Mouse (Mus musculus): ENCODE results near the gene Whrn. TPM values are rescaled to one million over a fixed set of nuclear protein-coding genes. Genes with fewer than 3 reads are reported as not detected.

Gene Whrn
- polyA plus RNA-seq, 1 experiment from 2014 or later, result 8.0 TPM

DNA sequence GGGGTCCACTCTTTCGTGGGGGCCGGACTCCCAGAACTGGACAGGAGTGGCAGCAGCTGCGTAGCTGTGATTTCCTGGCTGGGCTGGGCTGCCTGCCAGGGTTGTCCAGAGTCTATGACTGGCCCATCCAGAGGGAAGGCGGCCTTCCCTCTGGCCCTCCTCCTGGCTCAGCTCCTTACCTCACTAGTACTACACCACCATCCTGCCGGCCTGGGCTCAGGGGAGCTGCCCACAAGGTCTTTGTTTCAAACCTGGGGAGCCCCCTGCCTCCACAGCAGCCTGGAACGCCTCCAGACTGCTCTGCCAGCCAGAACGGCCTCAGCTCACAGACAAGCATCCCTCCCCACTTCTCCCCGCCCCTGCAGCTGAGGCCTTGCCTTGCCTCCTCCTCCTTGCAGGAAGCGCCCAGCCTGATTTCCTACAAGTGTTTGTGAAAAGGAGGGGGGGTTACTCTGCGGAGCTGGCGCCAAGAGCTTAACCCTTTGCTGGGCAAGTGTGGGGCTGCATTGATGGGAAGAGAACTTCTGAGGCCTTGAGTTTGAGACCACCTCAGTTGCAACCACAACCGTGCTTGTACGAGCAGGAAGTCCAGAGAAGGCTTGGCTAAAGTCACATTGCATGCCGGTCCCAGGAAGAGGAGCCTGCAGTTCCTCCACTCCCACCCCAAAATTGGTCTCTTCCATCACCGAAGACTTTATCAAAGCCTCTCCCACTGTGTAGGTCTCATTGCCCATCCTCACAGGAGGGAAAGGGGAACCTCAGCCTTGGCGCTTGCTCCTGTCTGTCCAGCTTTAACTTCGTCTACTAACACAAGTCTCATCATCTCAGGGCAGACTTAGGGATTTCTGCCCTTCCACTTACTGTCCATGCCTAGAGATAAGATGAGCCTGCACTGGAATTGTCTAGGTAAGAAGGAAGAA is 92.5 kb downstream of the Whrn start, which contains the start of gene Akna:
Gene Akna, minus strand, starts transcription at position 315 of the 920 bp plus-strand sequence.
- H3K4me1 ChIP-seq (ENCODE audit: control insufficient read depth, insufficient read depth, low read length), result peaks cover 3% of the 10 kb centered on the region; the same call in 1 of the 2 replicates
- peak within 1 kb of the TSS; percentile 62; the same call in 1 of the 2 replicates for H3K27ac ChIP-seq (ENCODE audit: low read depth, low read length)
- H3K27me3 ChIP-seq (ENCODE audit: control insufficient read depth, insufficient read depth, low read length), result no peaks in the 10 kb centered on the region; the same call in 1 of the 2 replicates
- WGBS, result 24% methylated on average over 16 of the region's 17 CpGs
- no peaks in the 10 kb centered on the region for H3K36me3 ChIP-seq (ENCODE audit: control insufficient read depth, insufficient read depth, low read length)
- ATAC-seq (ENCODE audit: insufficient read depth, low FRiP score, low TSS enrichment) (peak; percentile 71), DNase-seq (ENCODE audit: low spot score) (peak; percentile 77)
- no peaks in the 10 kb centered on the region for H3K9me3 ChIP-seq (ENCODE audit: control insufficient read depth, low read length)
- peak within 1 kb of the TSS; percentile 56 for H3K9ac ChIP-seq (ENCODE audit: low read length)
- H3K4me3 ChIP-seq (ENCODE audit: low read depth, low read length), result peak within 1 kb of the TSS; percentile 16
- H3K4me2 ChIP-seq (ENCODE audit: low read depth), result peak within 1 kb of the TSS; percentile 33

GRCm38 (mm10) chr4:63402558-63402957 is 93.2 kb downstream of the Whrn start:
- peak overlapping the region; percentile 62; the same call in 1 of the 2 replicates for H3K27ac ChIP-seq (ENCODE audit: low read depth, low read length)
- peak overlapping the region; percentile 16; the same call in 1 of the 2 replicates for H3K4me3 ChIP-seq (ENCODE audit: low read depth, low read length)
- H3K9me3 ChIP-seq (ENCODE audit: control insufficient read depth, low read length), result no peaks in the 10 kb centered on the region
- ATAC-seq (ENCODE audit: insufficient read depth, low FRiP score, low TSS enrichment) (no peak), DNase-seq (ENCODE audit: low spot score) (no peak)
- H3K4me1 ChIP-seq (ENCODE audit: control insufficient read depth, insufficient read depth, low read length), result peaks cover 3% of the 10 kb centered on the region; the same call in 1 of the 2 replicates
- H3K4me2 ChIP-seq (ENCODE audit: low read depth), result peak overlapping the region; percentile 33
- H3K36me3 ChIP-seq (ENCODE audit: control insufficient read depth, insufficient read depth, low read length), result no peaks in the 10 kb centered on the region
- no peaks in the 10 kb centered on the region for H3K27me3 ChIP-seq (ENCODE audit: control insufficient read depth, insufficient read depth, low read length)
- peak overlapping the region; percentile 56 for H3K9ac ChIP-seq (ENCODE audit: low read length)
- 62% methylated on average over 6 of the region's 6 CpGs for WGBS

DNA sequence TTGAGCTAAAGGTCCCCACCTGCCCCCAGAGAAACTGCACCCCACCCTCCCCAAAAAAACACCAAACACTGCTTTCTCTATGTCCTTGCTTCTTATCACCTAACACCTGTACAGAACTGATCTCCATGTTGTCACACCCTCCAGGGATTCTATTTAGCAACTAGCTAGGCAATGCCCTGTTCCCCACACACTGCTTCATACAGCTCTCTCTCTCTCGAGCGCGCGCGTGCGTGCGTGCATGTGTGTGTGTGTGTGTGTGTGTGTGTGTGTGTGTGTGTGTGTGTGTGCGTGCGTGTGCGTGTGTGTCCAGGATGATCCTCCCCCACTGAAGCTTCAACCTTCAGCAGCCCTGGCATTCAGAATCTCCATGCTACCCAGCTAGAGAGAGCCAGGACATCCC is 93.7 kb downstream of the Whrn start:
- DNase-seq (ENCODE audit: low spot score) (no peak), ATAC-seq (ENCODE audit: insufficient read depth, low FRiP score, low TSS enrichment) (no peak)
- Histone ChIP-seq H3K9ac (ENCODE audit: low read length) (peak overlapping the region; percentile 56; the same call in 1 of the 2 replicates), H3K27ac (ENCODE audit: low read depth, low read length) (no peak overlapping the region), H3K36me3 (ENCODE audit: control insufficient read depth, insufficient read depth, low read length) (no peaks in the 10 kb centered on the region), H3K4me3 (ENCODE audit: low read depth, low read length) (no peak overlapping the region), H3K27me3 (ENCODE audit: control insufficient read depth, insufficient read depth, low read length) (no peaks in the 10 kb centered on the region), H3K9me3 (ENCODE audit: control insufficient read depth, low read length) (no peaks in the 10 kb centered on the region), H3K4me1 (ENCODE audit: control insufficient read depth, insufficient read depth, low read length) (peaks cover 3% of the 10 kb centered on the region; the same call in 1 of the 2 replicates), H3K4me2 (ENCODE audit: low read depth) (no peak overlapping the region)
- 93% methylated on average over 9 of the region's 10 CpGs for WGBS

- WGBS, result 91% methylated on average over 6 of the region's 6 CpGs
- Histone ChIP-seq H3K27me3 (ENCODE audit: control insufficient read depth, insufficient read depth, low read length) (no peaks in the 10 kb centered on the region), H3K9me3 (ENCODE audit: control insufficient read depth, low read length) (no peaks in the 10 kb centered on the region), H3K9ac (ENCODE audit: low read length) (no peak overlapping the region), H3K4me1 (ENCODE audit: control insufficient read depth, insufficient read depth, low read length) (peaks cover 3% of the 10 kb centered on the region; the same call in 1 of the 2 replicates), H3K4me2 (ENCODE audit: low read depth) (no peak overlapping the region), H3K36me3 (ENCODE audit: control insufficient read depth, insufficient read depth, low read length) (no peaks in the 10 kb centered on the region), H3K4me3 (ENCODE audit: low read depth, low read length) (no peak overlapping the region), H3K27ac (ENCODE audit: low read depth, low read length) (no peak overlapping the region)
- ATAC-seq (ENCODE audit: insufficient read depth, low FRiP score, low TSS enrichment) (no peak), DNase-seq (ENCODE audit: low spot score) (no peak)
These were observed 94.2 kb downstream of the Whrn start for GRCm38 (mm10) chr4:63401620-63402019.

- no peak overlapping the region for H3K9ac ChIP-seq (ENCODE audit: low read length)
- H3K4me3 ChIP-seq (ENCODE audit: low read depth, low read length), result no peak overlapping the region
- H3K4me2 ChIP-seq (ENCODE audit: low read depth), result no peak overlapping the region
- no peaks in the 10 kb centered on the region for H3K27me3 ChIP-seq (ENCODE audit: control insufficient read depth, insufficient read depth, low read length)
- no peak overlapping the region for H3K27ac ChIP-seq (ENCODE audit: low read depth, low read length)
- WGBS, result 87% methylated on average over 18 of the region's 18 CpGs
- no peak for ATAC-seq (ENCODE audit: insufficient read depth, low FRiP score, low TSS enrichment)
- peaks cover 3% of the 10 kb centered on the region; the same call in 1 of the 2 replicates for H3K4me1 ChIP-seq (ENCODE audit: control insufficient read depth, insufficient read depth, low read length)
- DNase-seq (ENCODE audit: low spot score), result no peak
- no peaks in the 10 kb centered on the region for H3K36me3 ChIP-seq (ENCODE audit: control insufficient read depth, insufficient read depth, low read length)
- H3K9me3 ChIP-seq (ENCODE audit: control insufficient read depth, low read length), result no peaks in the 10 kb centered on the region
These were observed 95.1 kb downstream of the Whrn start for GRCm38 (mm10) chr4:63400541-63401306.

DNA sequence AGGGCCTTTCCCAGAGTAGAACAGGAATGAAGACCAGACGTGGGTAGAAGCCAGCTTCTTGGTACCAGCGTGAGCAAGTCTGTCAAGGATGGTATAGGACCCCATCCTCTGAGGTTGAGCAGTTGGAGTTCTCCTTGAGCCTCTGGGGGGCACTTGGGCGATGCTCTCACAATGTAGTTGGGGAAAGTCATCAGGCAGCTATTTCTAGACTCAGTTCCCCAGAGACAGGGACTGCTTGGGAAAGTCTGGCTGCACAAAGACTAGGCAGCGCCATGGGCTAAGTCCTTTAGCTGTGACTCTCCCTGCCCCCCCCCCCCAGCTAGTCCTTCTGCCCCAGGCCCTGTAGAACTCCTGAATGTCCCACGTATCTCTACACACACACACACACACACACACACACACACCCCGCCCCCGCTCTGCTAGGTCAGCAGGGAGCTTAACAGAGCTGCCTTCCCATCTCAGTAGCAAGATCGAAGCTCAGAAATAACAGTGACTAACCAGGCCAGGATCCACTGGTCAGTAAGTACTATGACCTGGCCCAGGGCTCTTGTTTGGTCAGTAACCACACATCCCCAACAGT is 96.0 kb downstream of the Whrn start:
- Histone ChIP-seq H3K27ac (ENCODE audit: low read depth, low read length) (no peak overlapping the region), H3K9ac (ENCODE audit: low read length) (no peak overlapping the region), H3K36me3 (ENCODE audit: control insufficient read depth, insufficient read depth, low read length) (no peaks in the 10 kb centered on the region), H3K4me1 (ENCODE audit: control insufficient read depth, insufficient read depth, low read length) (peaks cover 3% of the 10 kb centered on the region; the same call in 1 of the 2 replicates), H3K4me3 (ENCODE audit: low read depth, low read length) (no peak overlapping the region), H3K27me3 (ENCODE audit: control insufficient read depth, insufficient read depth, low read length) (no peaks in the 10 kb centered on the region), H3K9me3 (ENCODE audit: control insufficient read depth, low read length) (no peaks in the 10 kb centered on the region), H3K4me2 (ENCODE audit: low read depth) (no peak overlapping the region)
- WGBS, result 61% methylated on average over 8 of the region's 8 CpGs
- no peak for ATAC-seq (ENCODE audit: insufficient read depth, low FRiP score, low TSS enrichment)
- no peak for DNase-seq (ENCODE audit: low spot score)

- H3K4me2 ChIP-seq (ENCODE audit: low read depth), result no peak overlapping the region
- H3K9me3 ChIP-seq (ENCODE audit: control insufficient read depth, low read length), result no peaks in the 10 kb centered on the region
- no peak for ATAC-seq (ENCODE audit: insufficient read depth, low FRiP score, low TSS enrichment)
- H3K9ac ChIP-seq (ENCODE audit: low read length), result no peak overlapping the region
- H3K27me3 ChIP-seq (ENCODE audit: control insufficient read depth, insufficient read depth, low read length), result no peaks in the 10 kb centered on the region
- H3K36me3 ChIP-seq (ENCODE audit: control insufficient read depth, insufficient read depth, low read length), result no peaks in the 10 kb centered on the region; the same call in 1 of the 2 replicates
- 67% methylated on average over 11 of the region's 11 CpGs for WGBS
- no peak overlapping the region for H3K27ac ChIP-seq (ENCODE audit: low read depth, low read length)
- no peak overlapping the region for H3K4me3 ChIP-seq (ENCODE audit: low read depth, low read length)
- peaks cover 3% of the 10 kb centered on the region; the same call in 1 of the 2 replicates for H3K4me1 ChIP-seq (ENCODE audit: control insufficient read depth, insufficient read depth, low read length)
- no peak for DNase-seq (ENCODE audit: low spot score)
These were observed 96.8 kb downstream of the Whrn start for GRCm38 (mm10) chr4:63398854-63399609.
